Mouse (Mus musculus): Measurements from ENCODE around the gene Adat1.

Gene Adat1

GRCm38 (mm10) chr8:111938076-111938985 is 53.8 kb downstream of the Adat1 start:
- 89% methylated on average over 9 of the region's 9 CpGs for WGBS

GRCm38 (mm10) chr8:111937184-111937583 is 54.9 kb downstream of the Adat1 start:
- WGBS = 86% methylated on average over 3 of the region's 3 CpGs

GRCm38 (mm10) chr8:111934201-111934600 is 57.9 kb downstream of the Adat1 start:
- 76% methylated on average over 2 of the region's 2 CpGs for WGBS

GRCm38 (mm10) chr8:111933348-111934076 is 58.6 kb downstream of the Adat1 start, which contains the start of gene Tmem231:
Gene Tmem231 (minus strand): TSS chr8:111933881.
- 1% methylated on average over 53 of the region's 53 CpGs for WGBS

- 31% methylated on average over 19 of the region's 19 CpGs for WGBS
These were observed 59.3 kb downstream of the Adat1 start for GRCm38 (mm10) chr8:111932580-111933336.

GRCm38 (mm10) chr8:111931721-111932120 is 60.4 kb downstream of the Adat1 start:
- WGBS = 87% methylated on average over 16 of the region's 16 CpGs

- WGBS = 73% methylated on average over 8 of the region's 8 CpGs
These were observed 62.3 kb downstream of the Adat1 start for GRCm38 (mm10) chr8:111929648-111930344.

GRCm38 (mm10) chr8:111924976-111925375 is 67.1 kb downstream of the Adat1 start:
- WGBS = 89% methylated on average over 7 of the region's 7 CpGs

GRCm38 (mm10) chr8:111923383-111923804 is 68.7 kb downstream of the Adat1 start:
- 10% methylated on average over 10 of the region's 10 CpGs for WGBS

- 88% methylated on average over 4 of the region's 4 CpGs for WGBS
These were observed 71.1 kb downstream of the Adat1 start for GRCm38 (mm10) chr8:111920971-111921370.

GRCm38 (mm10) chr8:111919663-111920062 is 72.4 kb downstream of the Adat1 start:
- 97% methylated on average over 2 of the region's 2 CpGs for WGBS
